28 mouse cellular contexts compared by ENCODE assay signal in the genomic region with DNA sequence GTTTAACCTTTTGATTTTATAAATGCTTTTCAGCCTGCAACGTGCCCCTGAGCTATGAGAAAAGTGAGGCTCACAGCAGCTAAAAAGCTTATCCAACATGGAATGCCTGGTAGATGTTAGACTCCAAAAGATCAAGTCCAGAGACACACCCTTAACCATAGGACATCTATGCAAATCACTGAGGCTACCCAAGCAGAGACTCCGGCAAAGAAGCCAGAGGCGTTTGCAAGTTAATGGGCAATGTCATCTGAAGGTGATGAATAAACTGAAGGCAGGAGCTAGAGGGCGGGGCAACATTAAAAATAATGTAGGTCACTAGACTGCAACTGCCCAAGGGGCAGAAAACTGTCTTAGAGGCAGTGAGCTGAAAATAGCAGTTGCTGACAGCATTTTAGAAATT. TPM values are rescaled to one million over a fixed set of nuclear protein-coding genes. Genes with fewer than 3 reads are reported as not detected.
"Had no signal": no experiment of that assay in that cellular context is flagged by ENCODE, and none has a peak within 500 bp of the region (broad histone marks: within the 10 kb centered on the region; RNA-seq: fewer than 3 reads in every experiment).

No protein-coding gene starts in this region.

- H3K9me3 ChIP-seq: heart, embryonic 13.5 days; heart, embryonic 15.5 days; hindbrain, embryonic 13.5 days; hindbrain, embryonic 15.5 days; kidney, embryonic 15.5 days; limb, embryonic 13.5 days; limb, embryonic 15.5 days; liver, embryonic 13.5 days had no signal

- H3K27me3 ChIP-seq: heart, embryonic 13.5 days; heart, embryonic 15.5 days; hindbrain, embryonic 13.5 days; hindbrain, embryonic 15.5 days; kidney, embryonic 15.5 days; limb, embryonic 13.5 days; limb, embryonic 15.5 days; liver, embryonic 13.5 days had no signal

- H3K4me1 ChIP-seq: heart, embryonic 13.5 days; heart, embryonic 15.5 days; hindbrain, embryonic 15.5 days; liver, embryonic 13.5 days had no signal

- H3K4me3 ChIP-seq: heart, adult 2 months; heart, embryonic 13.5 days; heart, embryonic 15.5 days; hindbrain, embryonic 13.5 days; hindbrain, embryonic 15.5 days; kidney, embryonic 15.5 days; limb, embryonic 13.5 days; limb, embryonic 15.5 days; liver, embryonic 13.5 days had no signal

- DNase-seq: gastrocnemius, postnatal 14 days; gastrocnemius, postnatal 36 days; heart, adult 11 months; heart, adult 2 months; heart, postnatal 14 days; heart, postnatal 36 days; kidney, adult 11 months; kidney, adult 2 months; kidney, adult 9 months; kidney, postnatal 14 days; kidney, postnatal 36 days; layer of hippocampus, adult 9-11 months; layer of hippocampus, postnatal 36 days; left cerebral cortex, postnatal 4 days; liver, embryonic 13.5 days had no signal

- H3K9ac ChIP-seq: heart, embryonic 13.5 days; heart, embryonic 15.5 days; hindbrain, embryonic 13.5 days; hindbrain, embryonic 15.5 days; kidney, embryonic 15.5 days; limb, embryonic 13.5 days; limb, embryonic 15.5 days; liver, embryonic 13.5 days had no signal

- H3K36me3 ChIP-seq: heart, embryonic 13.5 days; heart, embryonic 15.5 days; hindbrain, embryonic 13.5 days; hindbrain, embryonic 15.5 days; kidney, embryonic 15.5 days; limb, embryonic 13.5 days; limb, embryonic 15.5 days; liver, embryonic 13.5 days had no signal

- H3K4me2 ChIP-seq: heart, embryonic 11.5 days; heart, embryonic 13.5 days; heart, embryonic 15.5 days; hindbrain, embryonic 13.5 days; hindbrain, embryonic 15.5 days; kidney, embryonic 15.5 days; limb, embryonic 13.5 days; limb, embryonic 15.5 days; liver, embryonic 13.5 days had no signal

- H3K27ac ChIP-seq: heart, adult 2 months; heart, embryonic 13.5 days; heart, embryonic 15.5 days; hindbrain, embryonic 13.5 days; hindbrain, embryonic 15.5 days; hindbrain, postnatal 0 days; kidney, embryonic 15.5 days; kidney, postnatal 0 days; limb, embryonic 13.5 days; limb, embryonic 15.5 days; liver, embryonic 13.5 days had no signal

RNA-seq across cellular contexts. Expression of a gene that starts 56.5 kb away (rescaled TPM):
- total RNA-seq: hematopoietic stem cell, adult 5-6 weeks; liver, adult 2 months had no signal
- polyA plus RNA-seq: heart, postnatal 0 days; liver, adult 2 months had no signal
